In genomic region chr7:109045876-109046275, GRCm38 (mm10) we compare ENCODE assay signal across 33 mouse cellular contexts. TPM values are rescaled to one million over a fixed set of nuclear protein-coding genes. Genes with fewer than 3 reads are reported as not detected.
"Had no signal": no experiment of that assay in that cellular context is flagged by ENCODE, and none has a peak within 500 bp of the region (broad histone marks: within the 10 kb centered on the region; RNA-seq: fewer than 3 reads in every experiment).

No protein-coding gene starts in this region.

- H3K4me3 ChIP-seq: limb, embryonic 10.5 days; limb, embryonic 12.5 days; limb, embryonic 13.5 days; limb, embryonic 15.5 days; liver, embryonic 12.5 days; liver, embryonic 13.5 days; liver, embryonic 15.5 days; lung, embryonic 15.5 days; megakaryocyte, embryonic 14.5 days; midbrain, embryonic 10.5 days; midbrain, embryonic 12.5 days; midbrain, embryonic 13.5 days; midbrain, embryonic 15.5 days; myocyte; neural tube, embryonic 12.5 days; neural tube, embryonic 13.5 days had no signal

- ATAC-seq: liver, embryonic 12.5 days; liver, postnatal 0 days; lung, postnatal 0 days; midbrain, embryonic 13.5 days; midbrain, embryonic 15.5 days; midbrain, embryonic 16.5 days had no signal

- H3K9ac ChIP-seq: limb, embryonic 12.5 days; limb, embryonic 13.5 days; limb, embryonic 15.5 days; liver, embryonic 12.5 days; liver, embryonic 13.5 days; liver, embryonic 14.5 days; liver, embryonic 15.5 days; liver, postnatal 0 days; lung, embryonic 14.5 days; lung, embryonic 15.5 days; midbrain, embryonic 12.5 days; midbrain, embryonic 13.5 days; midbrain, embryonic 15.5 days; neural tube, embryonic 12.5 days; neural tube, embryonic 13.5 days had no signal

- DNase-seq: left cerebral cortex, postnatal 4 days; liver; liver, embryonic 13.5 days; liver, postnatal 0 days; lung, adult 18-20 months; lung, adult 2 months; lung, embryonic 14.5 days; lung, postnatal 10 days; lung, postnatal 14 days; lung, postnatal 36 days; lung, postnatal 4 days had no signal

- H3K27ac ChIP-seq: limb, embryonic 10.5 days; limb, embryonic 12.5 days; limb, embryonic 13.5 days; limb, embryonic 15.5 days; liver, embryonic 12.5 days; liver, embryonic 13.5 days; liver, embryonic 14.5 days; liver, embryonic 15.5 days; lung, embryonic 15.5 days; macrophage; midbrain, embryonic 10.5 days; midbrain, embryonic 12.5 days; midbrain, embryonic 13.5 days; midbrain, embryonic 15.5 days; neural tube, embryonic 12.5 days; neural tube, embryonic 13.5 days had no signal

- H3K4me1 ChIP-seq: limb, embryonic 10.5 days; limb, embryonic 12.5 days; limb, embryonic 13.5 days; limb, embryonic 15.5 days; liver, embryonic 12.5 days; liver, embryonic 13.5 days; liver, embryonic 15.5 days; lung, embryonic 15.5 days; megakaryocyte, embryonic 14.5 days; midbrain, embryonic 10.5 days; midbrain, embryonic 12.5 days; midbrain, embryonic 13.5 days; midbrain, embryonic 15.5 days; neural tube, embryonic 12.5 days; neural tube, embryonic 13.5 days had no signal

- H3K4me2 ChIP-seq: limb, embryonic 12.5 days; limb, embryonic 13.5 days; limb, embryonic 15.5 days; liver, embryonic 11.5 days; liver, embryonic 12.5 days; liver, embryonic 13.5 days; liver, embryonic 15.5 days; lung, embryonic 14.5 days; lung, embryonic 15.5 days; midbrain, embryonic 11.5 days; midbrain, embryonic 12.5 days; midbrain, embryonic 13.5 days; midbrain, embryonic 15.5 days; neural tube, embryonic 12.5 days; neural tube, embryonic 13.5 days had no signal

- H3K9me3 ChIP-seq: limb, embryonic 10.5 days; limb, embryonic 12.5 days; limb, embryonic 13.5 days; limb, embryonic 15.5 days; liver, embryonic 12.5 days; liver, embryonic 13.5 days; liver, embryonic 15.5 days; lung, embryonic 15.5 days; megakaryocyte, embryonic 14.5 days; midbrain, embryonic 10.5 days; midbrain, embryonic 12.5 days; midbrain, embryonic 13.5 days; midbrain, embryonic 15.5 days; neural tube, embryonic 12.5 days; neural tube, embryonic 13.5 days had no signal

- H3K27me3 ChIP-seq: limb, embryonic 12.5 days; limb, embryonic 13.5 days; limb, embryonic 15.5 days; liver, embryonic 12.5 days; liver, embryonic 13.5 days; liver, embryonic 15.5 days; lung, embryonic 15.5 days; megakaryocyte, embryonic 14.5 days; midbrain, embryonic 12.5 days; midbrain, embryonic 13.5 days; midbrain, embryonic 15.5 days; neural tube, embryonic 12.5 days; neural tube, embryonic 13.5 days had no signal

- H3K36me3 ChIP-seq: limb, embryonic 10.5 days; limb, embryonic 12.5 days; limb, embryonic 13.5 days; limb, embryonic 15.5 days; liver, embryonic 12.5 days; liver, embryonic 13.5 days; liver, embryonic 15.5 days; lung, embryonic 15.5 days; midbrain, embryonic 15.5 days had no signal

RNA-seq across cellular contexts. Expression of gene Ric3, which starts 37.3 kb away (rescaled TPM):
- total RNA-seq: monocyte, adult 5-6 weeks had no signal
- polyA plus RNA-seq: myocyte had no signal
